Mouse (Mus musculus) neural tube, embryonic 11.5 days (tissue): Measurements from ENCODE around the gene Unc50. TPM values are rescaled to one million over a fixed set of nuclear protein-coding genes. Genes with fewer than 3 reads are reported as not detected.

ENCODE experiments used
- ATAC-seq: fragments of 200-750 bp; cut with Nextera tagmentation; 2 replicates; pipeline ENCODE4 v1.8.0; 2017; ENCODE audit warnings: moderate number of reproducible peaks, mild to moderate bottlenecking, moderate TSS enrichment, moderate library complexity; ENCODE audit not compliant: insufficient read depth, low FRiP score, low TSS enrichment
- DNase-seq: peaks from one replicate; pipeline ENCODE4 v3.0.0-alpha.2; 2015; ENCODE audit warnings: low spot score
- H3K27ac ChIP-seq: fragments of 300-500 bp; sonication (generic); 2 replicates; pipeline ENCODE4 v1.5.1; 2014; ENCODE audit warnings: low read depth, mild to moderate bottlenecking, low read length
- H3K27me3 ChIP-seq: fragments of 300-500 bp; sonication (generic); 2 replicates; pipeline ENCODE4 v1.6.1; 2014; ENCODE audit warnings: mild to moderate bottlenecking, low read length, mixed read lengths; ENCODE audit not compliant: control insufficient read depth, insufficient read depth
- H3K36me3 ChIP-seq: fragments of 300-500 bp; sonication (generic); 2 replicates; pipeline ENCODE4 v1.6.1; 2014; ENCODE audit warnings: mild to moderate bottlenecking, low read length, moderate library complexity, mixed read lengths; ENCODE audit not compliant: control insufficient read depth, insufficient read depth
- H3K4me1 ChIP-seq: fragments of 300-500 bp; sonication (generic); 2 replicates; pipeline ENCODE4 v1.6.1; 2014; ENCODE audit warnings: low read length, mixed read lengths; ENCODE audit not compliant: control insufficient read depth, insufficient read depth
- H3K4me2 ChIP-seq: fragments of 300-500 bp; sonication (generic); 2 replicates; pipeline ENCODE4 v1.6.1; 2014; ENCODE audit warnings: low read depth, mild to moderate bottlenecking, moderate library complexity
- H3K4me3 ChIP-seq: fragments of 300-500 bp; sonication (generic); 2 replicates; pipeline ENCODE4 v1.5.1; 2014; ENCODE audit warnings: low read depth, low read length
- H3K9ac ChIP-seq: fragments of 300-500 bp; sonication (generic); 2 replicates; pipeline ENCODE4 v1.6.1; 2014; ENCODE audit warnings: mild to moderate bottlenecking, low read length
- H3K9me3 ChIP-seq: fragments of 300-500 bp; sonication (generic); 2 replicates; pipeline ENCODE4 v1.6.1; 2016; ENCODE audit warnings: low read length; ENCODE audit not compliant: control insufficient read depth
- whole genome bisulfite sequencing: fragments of 180-500 bp; shearing (Covaris S2); extraction: QIAGEN DNeasy Blood & Tissue Kit; methylation state at CpG from one replicate; pipeline ENCODE4 v1.1.7; 2014; 5-methylcytosine and 5-hydroxymethylcytosine counted together
- polyA plus RNA-seq: library from polyadenylated mRNA; unstranded; fragments of >200 nt; fragmentation: Nextera tagmentation; extraction: Ambion mirVana; gene quantifications from 2 replicates; pipeline ENCODE4 v1.2.1, GENCODE M21; 2014

Unc50 gene
- polyA plus RNA-seq, 1 experiment from 2014 or later = 114 TPM

DNA sequence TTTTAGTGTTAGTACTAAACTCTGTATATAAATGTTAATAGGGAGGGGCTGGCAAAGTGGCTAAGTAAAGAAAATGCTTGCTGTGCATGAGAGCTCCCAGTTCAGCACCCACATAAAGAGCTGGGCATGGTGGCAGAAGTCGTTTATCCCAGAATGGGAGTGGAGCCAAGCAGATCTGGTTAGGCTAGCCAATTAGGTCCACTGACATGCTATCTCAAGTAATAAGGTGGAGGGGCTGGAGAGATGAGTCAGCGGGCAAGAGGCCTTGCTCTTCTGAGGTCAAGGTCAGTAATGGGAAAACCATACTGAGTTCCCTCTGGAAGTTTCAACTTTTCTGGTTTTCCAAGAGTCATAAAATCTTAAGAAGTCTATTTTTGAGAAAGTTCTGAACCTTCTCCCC is 1.0 kb upstream of the Unc50 start:
- no peak for ATAC-seq
- Histone ChIP-seq H3K9me3 (no peaks in the 10 kb centered on the region), H3K4me3 (peak overlapping the region; percentile 83), H3K4me1 (peaks cover 14% of the 10 kb centered on the region), H3K4me2 (peak overlapping the region; percentile 86), H3K27ac (no peak overlapping the region), H3K36me3 (peaks cover under 1% of the 10 kb centered on the region; the same call in 1 of the 2 replicates), H3K9ac (no peak overlapping the region), H3K27me3 (no peaks in the 10 kb centered on the region)
- WGBS = 89% methylated on average over 2 of the region's 2 CpGs
- DNase-seq = no peak

DNA sequence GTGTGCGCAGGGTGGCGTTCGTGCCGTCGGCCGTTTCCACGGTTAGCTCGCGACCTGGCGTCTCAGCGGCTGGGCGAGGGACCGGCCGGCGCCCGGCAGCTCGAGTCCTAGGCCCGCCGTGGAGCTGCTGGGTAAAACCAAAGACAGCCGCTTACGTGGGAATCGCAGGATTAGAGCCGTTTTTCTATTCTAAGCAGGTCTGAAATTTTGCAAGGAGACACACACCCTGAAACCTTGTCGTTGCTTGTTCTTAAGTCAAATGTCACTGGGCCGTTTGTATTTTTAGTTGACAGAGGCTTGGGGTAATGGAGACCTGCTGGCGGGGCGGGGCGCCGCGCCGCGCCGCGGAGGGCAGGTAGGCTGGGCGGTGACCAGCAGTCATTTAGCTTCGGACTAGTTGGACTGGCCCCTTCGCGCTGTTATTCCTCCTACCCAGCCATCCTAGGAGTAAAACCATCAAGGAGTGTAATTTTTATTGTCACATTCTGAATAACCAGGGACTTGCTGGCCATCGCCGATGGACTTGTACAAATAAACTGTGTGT is 430 bp downstream of the Unc50 start:
- Histone ChIP-seq H3K9me3 (no peaks in the 10 kb centered on the region), H3K27me3 (no peaks in the 10 kb centered on the region), H3K36me3 (peaks cover 3% of the 10 kb centered on the region), H3K9ac (peak overlapping the region; percentile 87), H3K27ac (0 out of 2 replicates have a peak overlapping the region, but pooled peaks have one; percentile 27), H3K4me3 (peak overlapping the region; percentile 83), H3K4me2 (peak overlapping the region; percentile 68), H3K4me1 (peaks cover 14% of the 10 kb centered on the region)
- ATAC-seq = peak; percentile 28; the same call in 1 of the 2 replicates
- peak; percentile 23 for DNase-seq
- 1% methylated on average over 38 of the region's 40 CpGs for WGBS

DNA sequence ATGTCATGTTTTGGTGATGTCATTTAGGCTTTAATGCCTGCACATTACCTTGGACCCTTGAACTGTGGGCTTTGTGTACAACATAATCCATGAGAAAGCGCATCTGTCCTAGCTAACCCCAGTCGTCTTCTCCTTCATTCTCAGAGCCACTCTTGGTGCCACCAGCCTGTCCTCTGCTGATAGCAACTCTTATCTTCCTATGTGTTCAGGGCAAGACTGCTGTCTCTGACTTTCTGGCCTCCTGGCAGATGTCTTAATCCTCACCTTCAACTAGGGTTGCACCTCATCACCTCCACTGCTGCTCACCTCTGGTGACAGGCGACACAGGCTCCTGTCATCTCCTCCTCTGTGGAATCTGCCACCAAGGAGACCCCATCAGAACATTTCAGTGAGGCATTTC is 6.5 kb downstream of the Unc50 start:
- Histone ChIP-seq H3K9ac (no peak overlapping the region), H3K36me3 (peaks cover 17% of the 10 kb centered on the region), H3K4me1 (no peaks in the 10 kb centered on the region; the same call in 1 of the 2 replicates), H3K27me3 (no peaks in the 10 kb centered on the region), H3K4me2 (no peak overlapping the region), H3K9me3 (no peaks in the 10 kb centered on the region), H3K4me3 (no peak overlapping the region), H3K27ac (no peak overlapping the region)
- 87% methylated on average over 3 of the region's 3 CpGs for WGBS
- ATAC-seq (no peak), DNase-seq (no peak)

DNA sequence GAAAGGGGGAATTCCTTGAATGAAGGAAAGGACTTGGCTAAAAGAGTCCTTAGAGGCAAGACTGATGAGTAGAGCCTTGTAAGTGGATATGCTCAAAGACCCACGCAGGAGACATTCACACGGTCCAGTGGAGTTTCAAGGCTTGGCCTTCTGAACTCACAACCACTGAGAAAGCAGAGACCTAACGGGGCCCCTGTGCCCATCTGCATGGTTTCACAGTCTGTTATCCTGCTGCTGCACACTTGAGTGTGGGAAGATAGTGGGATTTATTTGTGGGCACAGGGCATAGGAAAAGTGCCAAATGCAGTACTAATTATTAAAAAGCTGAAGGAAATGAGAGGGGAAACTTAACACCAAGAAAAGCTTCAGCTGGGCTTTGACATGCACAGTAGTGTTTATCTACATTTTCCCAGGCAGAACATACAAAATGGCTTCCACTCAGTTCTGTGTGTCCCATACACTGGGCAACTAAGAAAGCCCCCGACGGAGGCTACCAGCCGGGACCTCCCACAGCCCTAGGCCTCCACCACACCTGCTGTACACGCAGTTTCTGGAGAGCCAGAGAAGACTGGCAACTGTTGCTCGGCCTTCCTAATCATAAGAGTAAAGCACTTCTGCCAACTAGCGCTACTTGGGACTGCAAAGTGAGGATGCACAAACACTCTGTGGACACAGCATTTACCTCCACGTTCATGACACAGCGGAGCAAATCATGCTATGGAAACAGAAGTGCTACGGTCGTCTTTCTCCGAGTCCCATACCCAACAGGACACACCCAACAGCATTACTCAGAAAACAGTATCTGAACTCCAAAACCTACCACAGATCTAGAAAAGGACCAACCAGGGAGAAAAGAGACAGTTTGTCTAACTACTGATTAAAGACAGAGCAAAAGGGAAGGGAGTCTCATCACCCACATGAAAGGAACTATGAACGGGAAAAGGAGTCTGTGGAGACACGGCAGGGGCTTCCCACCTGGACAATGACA is 13.2 kb downstream of the Unc50 start:
- H3K4me1 ChIP-seq = no peaks in the 10 kb centered on the region
- H3K27me3 ChIP-seq = no peaks in the 10 kb centered on the region
- H3K27ac ChIP-seq = no peak overlapping the region
- H3K4me3 ChIP-seq = no peak overlapping the region
- ATAC-seq (no peak), DNase-seq (no peak)
- H3K9ac ChIP-seq = no peak overlapping the region
- no peaks in the 10 kb centered on the region; the same call in none of the 2 replicates for H3K36me3 ChIP-seq
- H3K9me3 ChIP-seq = no peaks in the 10 kb centered on the region
- 93% methylated on average over 16 of the region's 16 CpGs for WGBS
- H3K4me2 ChIP-seq = no peak overlapping the region

DNA sequence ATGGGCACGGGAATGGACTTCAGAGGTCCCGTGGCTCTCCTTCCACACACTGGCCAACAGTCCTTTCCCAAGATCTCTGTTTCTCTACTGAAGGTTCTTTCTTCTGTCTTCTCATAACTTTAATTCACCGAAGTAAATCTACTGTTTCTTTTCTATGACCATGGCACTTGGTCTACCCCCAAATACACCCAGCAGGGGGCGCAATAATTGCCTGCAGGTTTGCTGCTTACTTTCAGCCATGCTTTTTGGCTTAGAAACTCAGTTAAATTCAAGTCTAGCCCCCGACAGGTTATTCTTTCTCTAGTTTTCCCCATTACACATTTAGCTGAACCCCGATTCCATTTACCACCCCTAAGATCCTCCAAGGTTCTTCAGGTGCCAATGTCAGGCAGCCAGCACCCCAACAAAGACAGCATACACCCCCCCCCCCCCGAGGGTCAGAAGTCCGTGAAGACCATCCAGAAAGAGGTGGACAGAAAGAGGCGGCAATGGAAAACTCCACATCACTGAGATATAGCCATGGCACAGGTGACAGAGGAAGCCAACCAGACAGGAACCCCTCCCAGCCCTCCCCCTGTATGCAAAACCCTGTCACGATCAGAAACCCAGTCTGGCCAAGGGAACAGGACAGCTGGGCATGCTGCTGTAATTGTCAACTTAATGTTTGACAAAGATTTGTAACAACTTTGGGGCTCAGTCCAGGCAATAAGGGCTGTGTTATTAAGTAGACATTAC is 18.6 kb downstream of the Unc50 start:
- no peak for ATAC-seq
- Histone ChIP-seq H3K9me3 (no peaks in the 10 kb centered on the region), H3K27me3 (no peaks in the 10 kb centered on the region), H3K9ac (no peak overlapping the region), H3K4me1 (no peaks in the 10 kb centered on the region), H3K4me3 (no peak overlapping the region), H3K4me2 (no peak overlapping the region), H3K36me3 (no peaks in the 10 kb centered on the region), H3K27ac (no peak overlapping the region)
- DNase-seq = peak; percentile 19
- 83% methylated on average over 10 of the region's 10 CpGs for WGBS

DNA sequence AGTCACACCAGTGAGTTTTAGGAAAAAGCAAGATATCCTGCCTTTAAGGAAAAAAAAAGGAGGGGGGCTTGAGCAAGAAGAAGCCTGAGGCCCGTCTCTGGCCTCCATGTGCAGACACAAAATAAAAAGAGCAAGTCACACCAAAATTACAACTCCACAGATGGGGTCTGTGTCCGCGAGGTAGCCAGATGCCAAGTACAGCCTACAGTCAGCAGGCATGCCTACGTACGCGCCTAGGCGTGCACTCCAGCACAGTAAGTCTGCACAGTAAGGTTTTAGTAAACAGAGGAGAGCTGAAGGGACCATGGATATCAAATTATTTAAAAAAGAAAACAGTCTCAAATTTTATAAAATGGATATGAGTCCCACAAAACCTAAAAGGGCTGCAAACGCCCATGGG is 21.3 kb downstream of the Unc50 start:
- no peaks in the 10 kb centered on the region for H3K27me3 ChIP-seq

DNA sequence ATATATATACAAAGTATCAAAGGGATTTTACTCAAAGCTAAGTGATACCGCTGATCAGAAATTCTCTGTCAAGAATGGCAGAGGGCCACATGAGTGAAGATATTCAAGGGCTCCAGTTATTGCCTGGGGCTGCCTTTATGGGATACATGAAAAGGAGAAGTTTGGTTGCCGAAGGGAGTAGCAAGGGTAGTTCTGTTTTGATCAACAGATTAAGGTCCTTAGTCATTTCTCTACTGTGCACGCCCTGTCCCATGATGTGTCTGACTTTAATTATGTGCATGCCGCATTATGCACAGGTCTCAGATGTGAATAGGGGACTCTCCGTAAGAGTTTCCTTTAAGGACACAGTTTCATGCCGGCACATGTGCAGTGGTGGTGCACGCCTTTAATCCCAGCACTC is 27.6 kb downstream of the Unc50 start:
- DNase-seq (no peak), ATAC-seq (no peak)
- no peak overlapping the region for H3K9ac ChIP-seq
- no peak overlapping the region for H3K4me3 ChIP-seq
- H3K27ac ChIP-seq = no peak overlapping the region
- H3K27me3 ChIP-seq = no peaks in the 10 kb centered on the region
- H3K4me1 ChIP-seq = no peaks in the 10 kb centered on the region
- 92% methylated on average over 7 of the region's 7 CpGs for WGBS
- H3K9me3 ChIP-seq = no peaks in the 10 kb centered on the region
- H3K4me2 ChIP-seq = no peak overlapping the region
- no peaks in the 10 kb centered on the region for H3K36me3 ChIP-seq

More for the DNA sequence above, 21.3 kb downstream of the Unc50 start:
- WGBS = 93% methylated on average over 8 of the region's 8 CpGs
- Histone ChIP-seq H3K4me2 (no peak overlapping the region), H3K36me3 (no peaks in the 10 kb centered on the region), H3K4me1 (no peaks in the 10 kb centered on the region), H3K9ac (no peak overlapping the region), H3K9me3 (no peaks in the 10 kb centered on the region), H3K27ac (no peak overlapping the region), H3K4me3 (no peak overlapping the region)
- DNase-seq (no peak), ATAC-seq (no peak)

DNA sequence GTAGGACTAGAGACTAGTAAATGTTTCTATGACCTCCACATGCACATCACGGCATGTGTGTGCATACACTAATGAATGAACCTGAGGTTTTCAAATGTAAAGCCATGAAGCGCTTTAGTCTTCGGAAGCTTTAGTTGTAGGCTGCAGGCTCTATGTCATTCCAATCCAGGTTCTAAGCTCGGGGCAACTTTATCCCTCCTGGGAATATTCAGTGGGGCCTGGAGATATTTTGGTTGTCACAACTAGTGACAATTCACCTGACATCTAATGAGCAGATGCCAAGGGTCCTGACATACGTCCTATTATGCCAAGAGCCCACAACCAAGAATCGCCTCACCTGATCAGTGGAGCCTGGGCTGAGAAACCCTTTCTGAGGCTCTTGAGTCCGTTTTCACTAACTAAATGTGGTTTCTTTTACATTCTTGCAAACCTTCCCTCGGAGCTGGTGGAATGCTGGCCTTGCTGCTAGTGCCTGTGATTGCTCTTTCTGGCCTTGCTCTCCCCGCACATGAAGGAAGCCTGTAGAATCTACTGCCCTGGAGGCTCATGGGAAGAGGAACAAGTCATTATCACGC is 35.0 kb downstream of the Unc50 start:
- Histone ChIP-seq H3K9ac (no peak overlapping the region), H3K4me2 (no peak overlapping the region), H3K9me3 (no peaks in the 10 kb centered on the region), H3K4me3 (no peak overlapping the region), H3K27me3 (no peaks in the 10 kb centered on the region), H3K27ac (no peak overlapping the region), H3K4me1 (no peaks in the 10 kb centered on the region), H3K36me3 (no peaks in the 10 kb centered on the region)
- WGBS = 90% methylated on average over 10 of the region's 10 CpGs
- DNase-seq = no peak
- no peak for ATAC-seq
